Mouse (Mus musculus) heart, embryonic 10.5 days (tissue): ENCODE results near the gene Oxa1l. TPM values are rescaled to one million over a fixed set of nuclear protein-coding genes. Genes with fewer than 3 reads are reported as not detected.

Experiments used
- DNase-seq: peaks from one replicate; pipeline ENCODE4 v3.0.0-alpha.2; 2017; ENCODE audit warnings: low spot score
- H3K27ac ChIP-seq: fragments of 300-500 bp; sonication (generic); 2 replicates; pipeline ENCODE4 v1.5.1; 2016; ENCODE audit warnings: mild to moderate bottlenecking
- H3K27me3 ChIP-seq: fragments of 300-500 bp; sonication (generic); 2 replicates; pipeline ENCODE4 v1.6.1; 2016; ENCODE audit warnings: mild to moderate bottlenecking; ENCODE audit not compliant: poor library complexity, insufficient read depth, severe bottlenecking
- H3K36me3 ChIP-seq: fragments of 300-500 bp; sonication (generic); 2 replicates; pipeline ENCODE4 v1.6.1; 2016; ENCODE audit warnings: mild to moderate bottlenecking, moderate library complexity
- H3K4me1 ChIP-seq: fragments of 300-500 bp; sonication (generic); 2 replicates; pipeline ENCODE4 v1.6.1; 2016; ENCODE audit warnings: mild to moderate bottlenecking
- H3K4me3 ChIP-seq: fragments of 300-500 bp; sonication (generic); 2 replicates; pipeline ENCODE4 v1.5.1; 2016; ENCODE audit warnings: mild to moderate bottlenecking, moderate library complexity
- H3K9me3 ChIP-seq: fragments of 300-500 bp; sonication (generic); 2 replicates; pipeline ENCODE4 v1.6.1; 2016; ENCODE audit warnings: mild to moderate bottlenecking, moderate library complexity
- WGBS: fragments of 180-500 bp; shearing (Covaris S2); methylation state at CpG from one replicate; pipeline ENCODE4 v1.1.7; 2016; 5-methylcytosine and 5-hydroxymethylcytosine counted together
- polyA plus RNA-seq: library from polyadenylated mRNA; unstranded; fragments of >200 nt; fragmentation: Nextera tagmentation; extraction: Ambion mirVana; gene quantifications from 2 replicates; pipeline ENCODE4 v1.2.1, GENCODE M21; 2016

Oxa1l gene
- polyA plus RNA-seq, 1 experiment from 2014 or later = 52.1 TPM

GRCm38 (mm10) chr14:54417623-54418081 is 57.0 kb downstream of the Oxa1l start, which contains the start of gene Slc7a7:
TSS of gene Slc7a7 (minus strand) at chr14:54417780.
- Histone ChIP-seq H3K4me3 (peak within 1 kb of the TSS; percentile 52), H3K36me3 (no peaks in the 10 kb centered on the region), H3K4me1 (peaks cover 33% of the 10 kb centered on the region), H3K27ac (peak within 1 kb of the TSS; percentile 84), H3K27me3 (peaks cover 5% of the 10 kb centered on the region; the same call in 1 of the 2 replicates), H3K9me3 (no peaks in the 10 kb centered on the region)
- DNase-seq = no peak
- 3% methylated on average over 19 of the region's 19 CpGs for WGBS

Other genes with a start within 250 kb of the Oxa1l start
- 298 and 356 TPM in 2 replicates for gene Dad1, start 106.7 kb upstream of the Oxa1l start, polyA plus RNA-seq
- 66.0 and 89.0 TPM in 2 replicates for gene Abhd4, start 106.6 kb upstream of the Oxa1l start, polyA plus RNA-seq
- 0.08 TPM in 1 of 2 replicates, not detected in the other for gene Olfr49, start 75.9 kb upstream of the Oxa1l start, polyA plus RNA-seq
- gene Slc7a7, start 56.9 kb downstream of the Oxa1l start, polyA plus RNA-seq = 6.2 and 8.4 TPM in 2 replicates
- 222 and 228 TPM in 2 replicates for gene Mrpl52, start 66.1 kb downstream of the Oxa1l start, polyA plus RNA-seq
- gene Mmp14, start 70.8 kb downstream of the Oxa1l start, polyA plus RNA-seq = 80.3 and 108 TPM in 2 replicates
- gene Lrp10, start 103.3 kb downstream of the Oxa1l start, polyA plus RNA-seq = 44.8 and 51.0 TPM in 2 replicates
- gene Rem2, start 115.3 kb downstream of the Oxa1l start, polyA plus RNA-seq = 2.4 and 3.8 TPM in 2 replicates
- gene Prmt5, start 156.7 kb downstream of the Oxa1l start, polyA plus RNA-seq = 86.2 and 103 TPM in 2 replicates
- gene Haus4, start 193.8 kb downstream of the Oxa1l start, polyA plus RNA-seq = 50.2 and 52.9 TPM in 2 replicates
- gene Ajuba, start 216.7 kb downstream of the Oxa1l start, polyA plus RNA-seq = 43.0 and 62.5 TPM in 2 replicates
- 7.7 and 8.3 TPM in 2 replicates for gene 4931414P19Rik, start 245.2 kb downstream of the Oxa1l start, polyA plus RNA-seq